Mouse (Mus musculus) cerebellum, postnatal 4 days (tissue): ENCODE results near the gene Wdr26.

Experiments
- DNase-seq, 2 experiments: peaks; one replicate each; pipeline ENCODE4 v3.0.0; 2022; ENCODE audit warnings: low spot score in 2 of 2, mixed read lengths in 1 of 2

Gene Wdr26

GRCm38 (mm10) chr1:181237332-181237731 lies 25.5 kb upstream of the Wdr26 start:
- DNase-seq: no peak

GRCm38 (mm10) chr1:181234326-181235035 lies 22.7 kb upstream of the Wdr26 start:
- DNase-seq: no peak

GRCm38 (mm10) chr1:181233734-181234133 lies 21.9 kb upstream of the Wdr26 start:
- no peak for DNase-seq

DNA sequence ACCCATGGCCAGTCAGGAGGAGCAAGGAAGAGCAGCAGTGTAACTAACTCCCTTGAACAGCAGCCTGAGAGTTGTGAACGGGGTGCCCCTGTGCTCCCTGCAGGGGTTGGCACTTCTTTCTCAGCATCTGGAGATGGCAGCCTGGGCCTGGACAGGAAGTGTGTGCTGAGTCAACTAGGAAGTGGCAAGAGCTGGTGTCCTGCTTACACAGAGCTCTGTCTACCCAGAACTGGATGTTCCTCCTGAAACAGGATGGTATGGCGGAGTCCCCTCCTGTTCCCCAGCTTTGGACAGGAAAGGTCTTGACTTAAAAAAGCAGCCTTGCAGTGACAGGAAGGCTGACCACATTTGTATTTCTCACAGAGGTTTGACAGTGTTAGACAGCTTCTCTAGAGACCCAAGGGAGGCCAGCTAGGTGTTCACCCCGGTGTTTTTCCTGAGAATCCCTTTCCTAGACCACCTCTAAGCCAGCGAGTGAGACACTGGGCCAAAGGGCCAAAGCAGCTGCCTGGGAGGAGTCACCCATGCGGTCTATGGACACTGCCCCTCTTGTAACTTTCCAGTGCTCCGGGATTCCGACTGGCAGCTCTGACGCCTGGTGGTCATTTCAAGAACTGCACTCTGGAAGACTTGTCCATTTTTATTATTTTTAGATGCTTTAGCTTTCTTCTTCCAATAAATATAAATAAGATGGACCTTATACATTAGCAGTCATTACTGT lies 20.7 kb upstream of the Wdr26 start:
- DNase-seq: peak in 1 of 2 experiments; percentile 72

GRCm38 (mm10) chr1:181231821-181232220 lies 20.0 kb upstream of the Wdr26 start:
- DNase-seq: no peak

DNA sequence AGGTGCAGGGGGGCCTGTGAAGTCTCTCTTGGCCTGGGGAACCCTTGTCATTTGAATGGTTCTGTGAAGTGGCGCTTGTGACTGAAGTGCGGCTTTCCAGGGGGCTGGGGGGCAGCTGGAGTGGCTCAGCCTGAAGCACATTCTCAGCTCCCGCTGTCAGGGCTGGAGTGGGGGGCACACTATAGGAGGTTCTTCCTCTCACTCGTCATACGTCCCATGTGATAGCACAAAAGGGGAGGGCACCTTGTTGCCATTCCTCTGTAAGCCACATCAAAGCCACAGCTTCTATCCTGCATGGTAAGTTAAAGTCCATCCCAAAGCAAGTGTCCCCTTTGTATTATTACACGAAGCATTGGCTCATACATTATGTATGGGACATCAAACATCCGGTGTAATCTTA lies 19.5 kb upstream of the Wdr26 start:
- no peak for DNase-seq

DNA sequence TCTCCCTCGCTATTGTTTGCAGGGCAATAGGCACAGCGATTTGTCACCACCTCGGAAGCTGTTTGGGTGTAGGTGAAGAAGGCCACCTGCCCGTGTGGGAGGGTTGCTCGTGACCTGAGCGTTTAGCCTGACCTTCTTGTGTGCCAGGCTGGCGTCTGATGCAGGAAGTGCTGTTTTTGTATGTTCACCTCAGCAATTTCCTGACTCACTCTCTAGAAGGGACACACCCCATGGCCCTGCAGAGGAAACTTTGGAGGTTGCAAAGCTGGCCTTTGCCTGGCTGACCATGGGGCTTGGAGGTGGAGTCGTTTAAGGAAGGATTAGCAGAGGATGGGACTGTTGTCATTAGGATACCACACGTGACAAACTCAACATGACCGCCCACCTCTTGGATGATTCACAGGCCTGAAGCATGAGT lies 18.9 kb upstream of the Wdr26 start:
- DNase-seq: no peak

GRCm38 (mm10) chr1:181229046-181229445 lies 17.2 kb upstream of the Wdr26 start:
- no peak for DNase-seq

DNA sequence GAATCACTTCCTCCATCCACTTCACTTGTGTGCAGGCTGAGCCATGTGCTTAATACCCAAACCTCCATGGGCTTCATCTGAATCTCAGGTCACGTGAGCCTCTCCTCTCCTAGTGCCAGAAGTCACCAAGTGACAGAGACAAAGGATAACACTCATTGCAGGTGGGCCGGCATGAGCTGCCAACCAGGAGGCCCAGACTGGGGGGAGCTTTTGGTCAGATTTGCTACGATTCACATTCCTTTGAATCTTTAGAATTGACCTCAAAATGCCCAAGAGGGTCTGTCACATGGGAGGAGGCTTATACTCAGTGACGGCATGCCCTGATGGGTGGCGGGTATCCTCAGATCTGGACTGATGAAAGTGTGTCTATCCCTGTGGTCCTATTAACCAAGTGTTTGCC lies 16.8 kb upstream of the Wdr26 start:
- DNase-seq: no peak

DNA sequence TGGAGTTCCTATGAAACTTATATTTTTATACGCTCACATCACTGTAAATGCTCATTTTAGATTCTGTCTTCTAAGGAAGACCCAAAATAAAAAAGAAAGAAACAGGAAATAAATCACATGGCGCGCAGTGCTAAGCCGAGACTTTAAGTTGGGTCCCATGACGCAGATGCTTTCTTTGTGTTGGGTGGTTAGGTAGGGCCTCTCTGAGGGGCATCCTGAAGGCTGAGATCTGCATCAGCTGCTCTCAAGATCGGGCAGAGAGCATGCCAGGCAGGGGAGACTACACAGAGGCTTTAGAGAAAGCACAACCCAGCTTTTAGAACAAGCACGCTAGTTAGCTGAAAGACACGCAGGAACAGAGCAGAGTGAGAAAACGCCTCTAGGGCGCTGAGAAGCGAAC lies 16.0 kb upstream of the Wdr26 start:
- no peak for DNase-seq

- DNase-seq: no peak
Measured at GRCm38 (mm10) chr1:181226850-181227249, 15.0 kb upstream of the Wdr26 start.

- no peak for DNase-seq
Measured at GRCm38 (mm10) chr1:181225281-181225680, 13.5 kb upstream of the Wdr26 start.

GRCm38 (mm10) chr1:181222041-181222440 lies 10.2 kb upstream of the Wdr26 start:
- no peak for DNase-seq

DNA sequence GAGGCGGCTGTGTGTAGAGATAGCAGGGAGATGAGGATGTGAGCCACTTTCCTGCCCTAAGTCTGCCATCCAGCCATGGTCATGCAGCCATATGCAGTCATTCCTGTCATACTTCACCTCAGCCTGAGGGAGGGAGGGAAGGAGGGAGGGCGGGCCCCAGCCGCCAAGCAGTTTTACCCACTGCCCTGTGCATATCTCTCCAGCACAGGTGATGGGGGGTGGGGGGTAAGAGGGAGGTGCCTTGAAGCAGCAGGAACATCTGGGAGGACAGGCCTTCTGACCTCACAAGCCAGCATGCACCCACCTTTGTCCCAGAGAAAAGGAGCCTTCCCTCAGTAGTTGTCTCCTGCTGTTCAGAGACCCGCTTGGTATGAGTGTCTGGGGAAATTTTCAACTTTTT lies 4.5 kb upstream of the Wdr26 start:
- DNase-seq: no peak

GRCm38 (mm10) chr1:181214296-181215035 lies 2.7 kb upstream of the Wdr26 start:
- DNase-seq: no peak

DNA sequence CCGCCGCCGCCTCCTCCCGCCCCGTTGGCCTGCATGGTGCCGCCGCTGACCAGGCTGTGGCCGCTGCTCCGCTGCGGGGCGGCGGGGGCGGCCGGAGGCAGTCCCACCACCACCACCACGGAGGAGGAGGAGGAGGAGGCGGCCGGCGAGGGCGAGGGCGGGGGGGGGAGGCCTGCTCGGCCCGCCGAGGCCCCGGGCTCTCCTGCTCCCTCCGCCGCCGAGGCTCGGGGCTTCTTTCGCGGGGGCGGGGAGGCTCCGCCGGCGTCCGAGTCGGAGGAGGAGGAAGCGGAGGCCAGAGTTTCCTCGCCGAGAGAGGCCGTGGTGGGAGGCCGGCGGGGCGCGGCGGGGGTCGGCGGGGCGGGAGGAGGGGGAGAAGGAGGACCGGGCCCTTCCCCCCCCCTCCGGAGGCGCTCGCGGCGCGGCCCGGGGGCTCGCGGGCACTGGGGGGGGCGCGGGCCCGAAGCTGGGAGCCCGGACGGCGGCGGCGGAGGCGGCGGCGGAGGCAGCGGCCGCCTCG lies 340 bp downstream of the Wdr26 start:
- peak in 1 of 2 experiments; percentile 40 for DNase-seq

DNA sequence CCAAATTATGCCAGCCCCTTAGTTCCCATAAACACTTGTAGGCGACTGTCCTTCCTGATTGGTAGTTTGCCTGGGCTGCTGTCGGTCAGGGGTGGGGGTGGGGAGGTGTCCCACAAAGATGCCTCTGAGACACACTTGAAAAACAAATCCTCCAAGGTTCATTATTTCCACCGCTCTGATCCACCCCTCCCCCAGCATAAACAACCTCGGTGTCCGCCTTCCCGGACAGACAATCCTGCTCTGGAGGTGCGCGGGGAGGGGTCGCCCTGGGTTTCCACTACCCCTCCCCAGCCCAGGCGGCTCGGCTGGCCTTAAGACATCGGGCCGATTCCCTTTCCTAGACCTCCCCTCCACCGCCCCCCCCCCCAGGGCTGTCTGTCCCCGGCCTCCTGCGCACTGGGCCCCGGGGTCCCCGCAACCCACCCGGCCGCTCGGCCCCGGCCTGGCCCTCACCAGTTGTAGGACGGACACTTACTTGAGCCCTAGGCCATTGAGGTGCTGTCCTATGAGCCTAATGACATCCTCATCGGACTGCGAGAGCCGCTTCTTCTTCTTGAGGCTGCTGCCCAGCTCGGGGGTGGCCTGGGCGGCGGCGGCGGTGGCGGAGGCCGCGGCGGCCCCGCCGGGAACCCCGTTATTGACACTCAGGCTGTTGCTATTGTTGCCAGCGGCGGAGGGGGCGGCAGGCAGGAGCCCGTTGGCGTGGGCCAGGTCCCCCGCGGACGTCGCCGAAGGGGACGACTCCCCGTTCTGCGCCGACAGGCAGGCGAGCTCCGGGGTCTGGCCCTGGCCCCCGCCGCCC lies 999 bp downstream of the Wdr26 start:
- DNase-seq: peak in 1 of 2 experiments; percentile 36

- no peak for DNase-seq
Measured at GRCm38 (mm10) chr1:181210147-181210546, 1.7 kb downstream of the Wdr26 start.

GRCm38 (mm10) chr1:181199446-181199845 lies 12.4 kb downstream of the Wdr26 start:
- no peak for DNase-seq

DNA sequence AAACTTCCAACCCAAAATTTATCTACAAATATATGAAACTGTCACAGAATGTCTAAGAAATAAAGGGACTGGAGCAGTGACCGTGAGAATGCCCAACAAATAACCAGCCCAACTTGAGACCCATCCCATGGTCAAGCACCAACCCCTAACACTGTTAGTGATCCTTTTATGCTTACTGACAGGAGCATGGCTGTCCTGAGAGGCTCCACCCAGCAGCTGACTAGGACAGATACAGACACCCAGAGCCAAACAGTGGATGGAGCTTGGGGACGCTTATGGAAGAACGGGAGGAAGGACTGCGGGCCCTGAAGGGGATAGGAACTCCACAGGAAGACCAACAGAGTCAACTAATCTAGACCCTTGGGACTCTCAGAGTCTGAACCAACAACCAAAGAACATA lies 22.9 kb downstream of the Wdr26 start:
- no peak for DNase-seq

GRCm38 (mm10) chr1:181170210-181170609 lies 41.6 kb downstream of the Wdr26 start:
- no peak for DNase-seq

GRCm38 (mm10) chr1:181168377-181168776 lies 43.4 kb downstream of the Wdr26 start:
- no peak for DNase-seq
